Mouse (Mus musculus): ENCODE data around the gene Fzd5.

Gene Fzd5

GRCm38 (mm10) chr1:64684440-64684839 is 53.1 kb downstream of the Fzd5 start:
- no peak for DNase-seq (ENCODE audit: low read depth)

- DNase-seq (ENCODE audit: low read depth), result no peak
Observed at GRCm38 (mm10) chr1:64683039-64683438, 54.5 kb downstream of the Fzd5 start.

- DNase-seq (ENCODE audit: low read depth), result no peak
Observed at GRCm38 (mm10) chr1:64681499-64681898, 56.1 kb downstream of the Fzd5 start.

Data from c-Kit-positive CD71-positive TER-119-negative erythroid progenitor cells, embryonic 14.5 days (primary cell).